Mouse (Mus musculus): ENCODE data around the gene Mical3.

Mical3 gene

GRCm38 (mm10) chr6:121130773-121131172 lies at the start of gene Mical3:
Gene Mical3 (minus strand): TSS chr6:121130999.
- peak; percentile 61 for DNase-seq

- DNase-seq, result no peak
These were observed 49.0 kb upstream of the Mical3 start for GRCm38 (mm10) chr6:121179846-121180245.

DNA sequence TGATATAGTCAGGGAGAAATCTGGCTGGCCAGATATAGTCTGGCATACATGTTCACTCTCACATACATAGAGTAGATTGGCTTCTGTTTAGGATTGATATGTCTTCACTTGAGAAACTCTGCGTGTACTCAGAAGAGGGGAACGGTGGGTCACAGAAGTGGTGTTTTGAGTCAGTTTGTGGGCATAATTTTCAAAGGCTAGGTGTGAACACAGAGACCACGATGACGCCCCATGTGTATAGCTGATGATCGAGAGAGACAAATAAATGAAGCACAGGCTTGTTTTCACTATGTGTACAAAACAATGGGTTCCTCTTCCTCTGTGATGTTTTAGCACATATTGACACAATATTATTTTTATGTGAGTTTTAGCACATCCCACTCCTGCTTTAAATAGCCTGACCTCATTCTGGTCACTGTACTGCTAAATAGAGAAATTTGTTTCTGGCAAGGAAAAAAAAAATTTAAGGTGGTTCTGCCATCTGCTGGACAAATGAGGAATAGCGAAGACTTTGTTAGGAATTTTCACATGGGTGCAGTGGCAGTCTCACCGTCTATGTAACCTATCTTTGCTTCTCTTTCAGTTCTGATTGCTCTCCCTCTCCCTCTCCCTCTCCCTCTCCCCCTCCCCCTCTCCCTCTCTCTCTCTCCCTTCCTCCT lies 48.0 kb upstream of the Mical3 start:
- DNase-seq, result peak; percentile 56

GRCm38 (mm10) chr6:121177118-121177708 lies 46.4 kb upstream of the Mical3 start:
- no peak for DNase-seq

- DNase-seq, result no peak
These were observed 45.9 kb upstream of the Mical3 start for GRCm38 (mm10) chr6:121176731-121177098.

- DNase-seq, result no peak
These were observed 45.4 kb upstream of the Mical3 start for GRCm38 (mm10) chr6:121176011-121176730.

- no peak for DNase-seq
These were observed 44.0 kb upstream of the Mical3 start for GRCm38 (mm10) chr6:121174761-121175160.

DNA sequence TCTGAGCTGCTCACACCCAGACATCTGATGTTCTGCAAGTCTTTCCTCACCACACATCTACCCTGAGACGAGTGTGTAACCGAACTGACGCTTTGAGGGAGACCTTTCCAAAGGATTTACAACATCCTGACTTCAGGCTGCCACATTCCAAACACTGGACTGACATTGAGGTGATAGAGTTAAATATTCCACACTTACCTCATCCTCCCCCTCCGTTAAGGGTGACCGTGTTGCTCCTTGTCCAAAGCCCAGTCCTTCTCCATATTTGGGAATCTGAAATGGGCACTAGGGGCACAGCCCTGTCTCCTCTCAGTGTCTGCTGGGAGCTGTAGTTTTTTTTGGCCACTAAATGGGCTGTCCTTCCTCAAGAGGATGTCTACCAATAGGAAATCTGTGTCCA lies 42.7 kb upstream of the Mical3 start:
- DNase-seq, result no peak

DNA sequence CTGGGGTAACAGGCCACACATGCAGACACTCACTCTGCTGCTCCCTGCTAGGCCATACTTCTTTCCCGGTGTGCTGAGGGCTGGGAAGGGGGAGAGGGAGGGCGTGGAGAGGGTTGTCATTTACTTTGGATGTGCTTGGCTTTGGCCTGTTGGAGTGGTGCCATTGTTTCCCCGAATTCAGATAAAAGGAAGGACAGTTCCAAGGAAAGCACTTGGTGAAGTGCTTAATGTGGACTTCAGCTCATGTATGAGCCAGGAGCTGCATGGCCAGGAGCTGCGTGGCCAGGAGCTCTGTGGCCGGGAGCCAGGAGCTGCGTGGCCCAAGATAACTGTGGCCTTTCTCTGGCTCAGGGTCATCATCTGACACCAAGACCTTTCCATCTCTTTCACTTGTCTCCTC lies 40.3 kb upstream of the Mical3 start:
- no peak for DNase-seq

- no peak for DNase-seq
These were observed 36.7 kb upstream of the Mical3 start for GRCm38 (mm10) chr6:121167381-121167975.

- DNase-seq, result no peak
These were observed 35.3 kb upstream of the Mical3 start for GRCm38 (mm10) chr6:121166098-121166552.

DNA sequence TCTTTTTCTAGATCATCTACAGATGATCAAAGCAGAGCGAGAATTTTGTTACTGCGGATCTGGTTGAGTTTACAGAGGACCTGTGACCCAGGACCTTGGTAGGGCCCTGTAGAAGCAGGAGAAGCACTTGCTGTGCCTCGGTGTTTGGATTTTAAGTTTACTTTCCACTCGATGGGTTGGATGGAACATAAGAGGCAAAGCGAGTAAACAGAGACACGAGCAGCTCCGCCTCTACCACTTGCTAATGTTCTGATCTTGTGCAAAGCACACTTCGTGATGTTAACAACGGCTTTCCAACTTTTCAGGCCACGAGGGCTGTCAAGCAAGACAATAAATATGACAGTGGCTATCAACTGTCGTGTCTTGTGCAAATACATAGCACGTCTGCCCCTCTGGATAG lies 31.8 kb upstream of the Mical3 start:
- no peak for DNase-seq

GRCm38 (mm10) chr6:121160126-121160525 lies 29.3 kb upstream of the Mical3 start:
- no peak for DNase-seq

GRCm38 (mm10) chr6:121159616-121160015 lies 28.8 kb upstream of the Mical3 start:
- DNase-seq, result no peak

- no peak for DNase-seq
These were observed 25.2 kb upstream of the Mical3 start for GRCm38 (mm10) chr6:121156030-121156429.

DNA sequence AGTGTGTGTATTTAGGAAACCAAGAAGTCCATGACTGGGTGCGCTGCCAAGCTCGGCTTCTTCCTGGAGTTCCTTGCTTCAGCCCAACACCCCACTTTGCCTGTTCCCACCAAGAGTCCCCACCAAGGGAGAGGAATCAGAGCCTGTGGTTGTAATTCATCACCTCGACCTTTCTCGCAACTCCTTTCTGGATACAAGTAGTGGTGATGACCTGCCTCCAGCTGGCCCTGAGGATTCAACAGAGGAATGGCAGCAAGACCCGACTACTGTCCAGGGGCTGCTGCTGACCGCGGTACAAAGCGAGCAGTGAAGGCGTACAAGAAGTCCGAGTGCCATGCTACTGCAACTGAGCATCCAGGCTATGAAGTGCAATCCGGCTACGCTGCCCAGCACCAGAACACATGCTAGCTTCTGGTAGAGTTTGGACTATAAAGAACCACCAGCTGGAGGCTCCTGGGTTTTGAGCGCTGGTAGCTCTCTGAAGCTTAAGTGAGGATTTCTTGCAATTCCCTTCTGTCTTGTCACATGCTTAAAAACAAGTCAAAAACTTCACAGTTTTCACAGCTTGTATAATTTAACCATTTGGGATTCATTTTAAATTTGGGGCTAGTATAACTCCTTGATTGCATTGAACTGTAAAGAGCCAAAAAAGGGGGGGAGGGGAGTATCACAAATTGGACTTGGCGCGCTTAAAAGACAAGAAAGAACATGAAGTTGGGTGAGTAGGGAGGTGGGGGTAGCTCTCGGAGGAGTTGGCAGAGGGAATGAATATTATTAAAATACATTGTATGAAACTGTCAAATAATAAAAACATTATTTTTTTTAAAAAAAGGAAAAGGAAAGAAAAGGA lies 23.9 kb upstream of the Mical3 start:
- peak; percentile 14 for DNase-seq

GRCm38 (mm10) chr6:121153177-121153576 lies 22.4 kb upstream of the Mical3 start:
- no peak for DNase-seq

DNA sequence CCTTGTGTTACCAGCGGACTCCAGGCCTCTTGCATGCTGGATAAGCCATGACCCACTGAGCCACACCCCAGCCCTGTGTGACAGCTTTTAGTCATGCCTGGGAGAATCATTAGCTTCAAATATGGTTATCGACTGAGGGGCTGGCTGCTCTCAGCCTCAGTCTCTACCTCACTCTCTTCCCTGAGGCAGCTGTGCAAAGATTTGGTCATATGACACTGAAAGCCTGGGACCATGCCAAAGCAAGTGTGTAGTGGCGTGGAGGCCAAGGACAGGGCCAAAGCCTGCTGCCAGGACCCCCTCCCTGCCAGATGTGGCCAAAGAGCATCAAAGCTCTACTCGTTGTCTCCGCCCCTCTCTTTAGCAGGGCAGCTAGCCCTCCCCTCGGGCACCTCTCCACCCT lies 20.9 kb upstream of the Mical3 start:
- DNase-seq, result no peak

GRCm38 (mm10) chr6:121150126-121150525 lies 19.3 kb upstream of the Mical3 start:
- DNase-seq, result no peak

GRCm38 (mm10) chr6:121149420-121149819 lies 18.6 kb upstream of the Mical3 start:
- no peak for DNase-seq

GRCm38 (mm10) chr6:121148360-121148759 lies 17.6 kb upstream of the Mical3 start:
- no peak for DNase-seq

DNA sequence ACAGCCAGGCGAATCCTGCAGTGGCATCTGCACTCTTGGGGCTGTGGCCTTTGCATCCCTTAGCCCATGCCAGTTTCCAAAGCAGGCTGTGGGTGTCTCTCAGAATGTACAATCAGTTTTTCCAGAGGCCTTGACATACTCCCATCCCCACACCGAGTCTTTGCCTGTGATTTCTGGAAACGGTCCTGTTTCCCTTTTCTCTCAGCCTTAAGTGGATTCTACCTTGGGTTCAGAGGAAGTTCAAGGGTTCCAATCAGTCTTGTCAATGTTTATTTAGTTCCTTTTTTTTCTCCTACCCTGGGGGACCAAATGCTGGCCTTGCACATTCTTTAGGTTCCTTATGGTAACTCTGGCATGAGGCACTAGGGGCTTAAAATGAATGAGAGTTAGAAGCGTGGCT lies 16.0 kb upstream of the Mical3 start:
- no peak for DNase-seq

GRCm38 (mm10) chr6:121145906-121146305 lies 15.1 kb upstream of the Mical3 start:
- no peak for DNase-seq
